Mouse (Mus musculus) CD4-positive, CD25-positive, alpha-beta regulatory T cell, adult 9 weeks (primary cell): ENCODE measurements around the gene Amhr2. TPM values are rescaled to one million over a fixed set of nuclear protein-coding genes. Genes with fewer than 3 reads are reported as not detected.

Experiments used
- polyA plus RNA-seq: library from polyadenylated mRNA; unstranded; fragments of 100-300 nt; shearing (Covaris generic); gene quantifications from one replicate; pipeline ENCODE4 v1.2.1, GENCODE M21; 2017

Gene Amhr2
- not detected for polyA plus RNA-seq

GRCm38 (mm10) chr15:102445146-102445545 is at the start of gene Amhr2:
Amhr2 (plus strand) TSS chr15:102445367.

GRCm38 (mm10) chr15:102405489-102406195 is 39.5 kb upstream of the Amhr2 start, which contains the start of gene Sp1:
Sp1 (plus strand) TSS chr15:102406143.

GRCm38 (mm10) chr15:102458904-102459317 is 13.7 kb downstream of the Amhr2 start, which contains the start of gene Prr13:
Prr13 (plus strand) TSS chr15:102459028.

GRCm38 (mm10) chr15:102470183-102470604 is 25.0 kb downstream of the Amhr2 start, which contains the start of gene Pcbp2:
Pcbp2 (plus strand) TSS chr15:102470539.

GRCm38 (mm10) chr15:102503447-102503846 is 58.3 kb downstream of the Amhr2 start, which contains the start of gene Gm10337:
Gm10337 (plus strand) TSS chr15:102503722.

Other genes with a start within 250 kb of the Amhr2 start
- 48.6 TPM for gene Zfp740, start 242.1 kb upstream of the Amhr2 start, polyA plus RNA-seq
- 18.0 TPM for gene Csad, start 240.6 kb upstream of the Amhr2 start, polyA plus RNA-seq
- 649 TPM for gene Itgb7, start 213.4 kb upstream of the Amhr2 start, polyA plus RNA-seq
- 46.8 TPM for gene Rarg, start 187.8 kb upstream of the Amhr2 start, polyA plus RNA-seq
- gene Gm9918, start 174.8 kb upstream of the Amhr2 start, polyA plus RNA-seq, result not detected
- 63.4 TPM for gene Mfsd5, start 165.9 kb upstream of the Amhr2 start, polyA plus RNA-seq
- gene Espl1, start 149.1 kb upstream of the Amhr2 start, polyA plus RNA-seq, result 1.7 TPM
- 684 TPM for gene Pfdn5, start 119.3 kb upstream of the Amhr2 start, polyA plus RNA-seq
- gene Myg1, start 113.7 kb upstream of the Amhr2 start, polyA plus RNA-seq, result 119 TPM
- gene Aaas, start 94.6 kb upstream of the Amhr2 start, polyA plus RNA-seq, result 60.5 TPM
- gene Sp7, start 78.2 kb upstream of the Amhr2 start, polyA plus RNA-seq, result not detected
- 19.6 TPM for gene Sp1, start 39.2 kb upstream of the Amhr2 start, polyA plus RNA-seq
- 586 TPM for gene Prr13, start 13.7 kb downstream of the Amhr2 start, polyA plus RNA-seq
- gene Pcbp2, start 25.2 kb downstream of the Amhr2 start, polyA plus RNA-seq, result 118 TPM
- not detected for gene Gm10337, start 58.4 kb downstream of the Amhr2 start, polyA plus RNA-seq
- gene Map3k12, start 71.7 kb downstream of the Amhr2 start, polyA plus RNA-seq, result 10.6 TPM
- 71.5 TPM for gene Tarbp2, start 72.8 kb downstream of the Amhr2 start, polyA plus RNA-seq
- gene Npff, start 79.6 kb downstream of the Amhr2 start, polyA plus RNA-seq, result 6.2 TPM
- 0.35 TPM for gene Gm28047, start 179.7 kb downstream of the Amhr2 start, polyA plus RNA-seq
- 48.5 TPM for gene Atf7, start 180.1 kb downstream of the Amhr2 start, polyA plus RNA-seq
- 28.9 TPM for gene Atp5g2, start 227.0 kb downstream of the Amhr2 start, polyA plus RNA-seq